Mouse (Mus musculus) monocyte, adult 5-6 weeks (primary cell): ENCODE results near the gene Clmp. TPM values are rescaled to one million over a fixed set of nuclear protein-coding genes. Genes with fewer than 3 reads are reported as not detected.

Experiments used
- ATAC-seq: fragments of 153-309, 156-312 bp; replicated peaks from 2 replicates; pipeline ENCODE4 v1.8.0; 2017; ENCODE audit warnings: mild to moderate bottlenecking; ENCODE audit not compliant: low TSS enrichment, insufficient number of reproducible peaks, severe bottlenecking, poor library complexity, low FRiP score
- total RNA-seq: library from RNA; stranded (forward); fragments of 200-1000, 200-491, 200-594 nt; gene quantifications from 3 replicates; pipeline ENCODE4 v1.2.3, GENCODE M21; 2017

The Clmp gene
- total RNA-seq, 1 experiment from 2014 or later, result 0.29 TPM

- no peak for ATAC-seq
Measured at GRCm38 (mm10) chr9:40808907-40809280, 123.1 kb downstream of the Clmp start.

- ATAC-seq, result no peak
Measured at GRCm38 (mm10) chr9:40811860-40812259, 126.1 kb downstream of the Clmp start.

GRCm38 (mm10) chr9:40814060-40814459 lies 128.3 kb downstream of the Clmp start:
- peak; percentile 93 for ATAC-seq

GRCm38 (mm10) chr9:40817325-40818028 lies 131.7 kb downstream of the Clmp start:
- ATAC-seq, result no peak

GRCm38 (mm10) chr9:40825601-40826000 lies 139.8 kb downstream of the Clmp start:
- no peak for ATAC-seq

- no peak for ATAC-seq
Measured at GRCm38 (mm10) chr9:40827366-40827765, 141.6 kb downstream of the Clmp start.

- ATAC-seq, result peak; percentile 71
Measured at GRCm38 (mm10) chr9:40834569-40834968, 148.8 kb downstream of the Clmp start.

Other genes starting within 250 kb of the Clmp start
- 11.8 to 46.1 TPM (median 38.8 TPM) in 3 replicates for gene Gramd1b, start 154.6 kb upstream of the Clmp start, total RNA-seq
- not detected in 3 replicates for gene Gm21915, start 15.3 kb upstream of the Clmp start, total RNA-seq
- gene Hspa8, start 115.0 kb downstream of the Clmp start, total RNA-seq, result 2,780 to 3,802 TPM (median 3,103 TPM) in 3 replicates
- not detected in 3 replicates for gene Bsx, start 188.2 kb downstream of the Clmp start, total RNA-seq